Mouse (Mus musculus): ENCODE results near the gene Fam173b. TPM values are rescaled to one million over a fixed set of nuclear protein-coding genes. Genes with fewer than 3 reads are reported as not detected.
"Not testable (repeated sequence)": the region's sequence is repeated elsewhere in the genome, so short reads cannot be mapped to it uniquely, and the experiment has no call there.

Fam173b gene
- polyA plus RNA-seq, 1 experiment from 2014 or later: 16.2 TPM

DNA sequence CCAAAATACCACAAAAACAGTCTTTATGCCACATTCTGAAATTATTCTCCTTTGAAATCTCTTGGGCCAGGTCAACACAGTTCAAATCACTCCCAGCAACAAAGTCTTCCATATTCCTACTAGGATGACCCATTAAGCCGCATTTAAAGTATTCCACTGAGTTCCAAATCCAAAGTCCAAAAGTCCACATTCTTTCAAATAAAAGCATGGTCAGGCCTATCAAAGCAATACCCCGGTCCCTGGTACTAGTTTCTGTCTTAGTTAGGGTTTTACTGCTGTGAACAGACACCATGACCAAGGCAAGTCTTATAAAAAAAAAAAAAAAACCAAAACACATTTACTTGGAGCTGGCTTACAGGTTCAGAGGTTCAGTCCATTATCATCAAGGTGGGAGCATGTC is 20.6 kb upstream of the Fam173b start:
- H3K27me3 ChIP-seq (replicated peaks; ENCODE audit: control insufficient read depth, insufficient read depth, low read length); H3K9ac ChIP-seq (ENCODE audit: low read depth, low read length); H3K4me2 ChIP-seq (ENCODE audit: low read depth, low read length); H3K4me3 ChIP-seq (ENCODE audit: low read depth, low read length); DNase-seq (ENCODE audit: low spot score); H3K9me3 ChIP-seq (ENCODE audit: control insufficient read depth, low read length); H3K4me1 ChIP-seq (ENCODE audit: control insufficient read depth, insufficient read depth, low read length); H3K36me3 ChIP-seq (ENCODE audit: control insufficient read depth, insufficient read depth, low read length); ATAC-seq (ENCODE audit: low read depth); H3K27ac ChIP-seq (replicated peaks; ENCODE audit: low read depth, low read length): not testable (repeated sequence)
- WGBS: 90% methylated on average over 2 of the region's 2 CpGs

GRCm38 (mm10) chr15:31583304-31584085 is 18.2 kb upstream of the Fam173b start:
- Histone ChIP-seq H3K27me3 (replicated peaks; ENCODE audit: control insufficient read depth, insufficient read depth, low read length) (no peaks in the 10 kb centered on the region), H3K36me3 (ENCODE audit: control insufficient read depth, insufficient read depth, low read length) (no peaks in the 10 kb centered on the region), H3K4me1 (ENCODE audit: control insufficient read depth, insufficient read depth, low read length) (no peaks in the 10 kb centered on the region), H3K9me3 (ENCODE audit: control insufficient read depth, low read length) (no peaks in the 10 kb centered on the region), H3K4me2 (ENCODE audit: low read depth, low read length) (no peak overlapping the region), H3K27ac (replicated peaks; ENCODE audit: low read depth, low read length) (no peak overlapping the region), H3K9ac (ENCODE audit: low read depth, low read length) (no peak overlapping the region), H3K4me3 (ENCODE audit: low read depth, low read length) (no peak overlapping the region)
- ATAC-seq (ENCODE audit: low read depth): no peak
- WGBS: 91% methylated on average over 13 of the region's 13 CpGs
- no peak for DNase-seq (ENCODE audit: low spot score)

DNA sequence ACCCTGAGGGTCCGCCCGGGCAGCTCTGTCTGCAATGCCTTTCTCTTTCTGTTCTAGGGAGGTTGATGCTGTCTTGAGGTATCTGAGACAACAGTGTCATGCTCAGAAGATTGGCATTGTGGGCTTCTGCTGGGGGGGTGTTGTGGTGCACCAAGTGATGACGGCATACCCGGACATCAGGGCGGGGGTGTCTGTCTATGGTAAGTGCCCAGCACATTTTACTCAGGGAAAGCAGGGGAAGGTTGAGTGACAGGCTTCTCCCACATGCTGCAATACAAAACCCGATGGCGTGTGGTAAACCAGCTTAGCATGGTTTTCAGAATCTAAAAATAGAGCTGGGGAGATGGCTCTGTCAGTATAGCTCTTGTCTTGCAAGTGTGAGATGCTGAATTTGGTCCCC is 16.4 kb upstream of the Fam173b start:
- Histone ChIP-seq H3K27me3 (replicated peaks; ENCODE audit: control insufficient read depth, insufficient read depth, low read length) (no peaks in the 10 kb centered on the region), H3K9ac (ENCODE audit: low read depth, low read length) (no peak overlapping the region), H3K4me1 (ENCODE audit: control insufficient read depth, insufficient read depth, low read length) (no peaks in the 10 kb centered on the region), H3K27ac (replicated peaks; ENCODE audit: low read depth, low read length) (no peak overlapping the region), H3K4me2 (ENCODE audit: low read depth, low read length) (no peak overlapping the region), H3K36me3 (ENCODE audit: control insufficient read depth, insufficient read depth, low read length) (peaks cover 14% of the 10 kb centered on the region), H3K4me3 (ENCODE audit: low read depth, low read length) (no peak overlapping the region), H3K9me3 (ENCODE audit: control insufficient read depth, low read length) (no peaks in the 10 kb centered on the region)
- ATAC-seq (ENCODE audit: low read depth) (no peak), DNase-seq (ENCODE audit: low spot score) (peak; percentile 37)
- WGBS: 78% methylated on average over 7 of the region's 7 CpGs

DNA sequence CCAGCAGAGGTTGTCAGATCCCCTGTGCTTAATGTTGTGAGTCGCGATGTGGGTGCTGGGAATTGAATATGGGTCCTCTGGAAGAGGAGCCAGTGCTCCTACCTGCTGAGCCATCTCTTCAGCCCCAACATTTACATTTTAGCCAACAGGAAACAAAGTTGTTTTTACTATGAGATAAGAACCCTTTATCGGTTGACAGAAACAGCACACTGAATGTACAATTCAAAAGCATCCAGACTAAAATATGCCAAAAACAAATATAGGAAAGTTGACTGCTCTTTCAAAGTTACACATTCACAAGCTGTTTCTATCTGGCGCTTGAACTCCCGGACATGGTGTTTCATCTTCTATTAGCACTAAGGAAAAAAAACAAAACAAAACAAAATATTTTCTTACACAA is 15.6 kb upstream of the Fam173b start:
- WGBS: 88% methylated on average over 5 of the region's 5 CpGs
- no peak overlapping the region for H3K27ac ChIP-seq (replicated peaks; ENCODE audit: low read depth, low read length)
- no peak for DNase-seq (ENCODE audit: low spot score)
- no peak overlapping the region for H3K9ac ChIP-seq (ENCODE audit: low read depth, low read length)
- H3K27me3 ChIP-seq (replicated peaks; ENCODE audit: control insufficient read depth, insufficient read depth, low read length): no peaks in the 10 kb centered on the region
- H3K4me3 ChIP-seq (ENCODE audit: low read depth, low read length): no peak overlapping the region
- H3K9me3 ChIP-seq (ENCODE audit: control insufficient read depth, low read length): no peaks in the 10 kb centered on the region
- H3K4me2 ChIP-seq (ENCODE audit: low read depth, low read length): no peak overlapping the region
- H3K36me3 ChIP-seq (ENCODE audit: control insufficient read depth, insufficient read depth, low read length): peaks cover 22% of the 10 kb centered on the region
- no peaks in the 10 kb centered on the region for H3K4me1 ChIP-seq (ENCODE audit: control insufficient read depth, insufficient read depth, low read length)
- ATAC-seq (ENCODE audit: low read depth): no peak

DNA sequence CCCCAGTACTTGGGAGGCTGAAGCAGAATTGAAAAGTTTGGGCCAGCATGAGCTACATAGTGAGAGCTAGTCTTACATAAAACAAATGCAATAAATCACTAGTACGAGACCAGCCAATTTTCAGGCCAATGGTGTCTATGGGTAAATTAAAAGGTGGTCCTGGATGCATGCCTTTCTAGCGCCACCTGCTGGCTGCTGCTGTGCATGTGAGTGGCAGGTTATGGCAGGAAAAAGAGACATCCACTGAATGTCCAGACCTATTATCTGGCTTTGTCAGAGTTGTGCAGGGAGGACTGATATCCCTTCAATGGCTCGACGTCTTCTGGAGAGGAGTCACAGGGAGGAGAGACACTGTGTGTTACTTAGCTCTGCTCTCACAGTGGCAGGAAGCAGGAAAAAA is 15.1 kb upstream of the Fam173b start:
- Histone ChIP-seq H3K4me2 (ENCODE audit: low read depth, low read length) (no peak overlapping the region), H3K9me3 (ENCODE audit: control insufficient read depth, low read length) (no peaks in the 10 kb centered on the region), H3K36me3 (ENCODE audit: control insufficient read depth, insufficient read depth, low read length) (peaks cover 27% of the 10 kb centered on the region), H3K4me1 (ENCODE audit: control insufficient read depth, insufficient read depth, low read length) (no peaks in the 10 kb centered on the region), H3K27ac (replicated peaks; ENCODE audit: low read depth, low read length) (no peak overlapping the region), H3K4me3 (ENCODE audit: low read depth, low read length) (no peak overlapping the region), H3K9ac (ENCODE audit: low read depth, low read length) (no peak overlapping the region), H3K27me3 (replicated peaks; ENCODE audit: control insufficient read depth, insufficient read depth, low read length) (no peaks in the 10 kb centered on the region)
- peak; percentile 71 for ATAC-seq (ENCODE audit: low read depth)
- 7% methylated on average over 4 of the region's 4 CpGs for WGBS
- DNase-seq (ENCODE audit: low spot score): peak; percentile 90

- Histone ChIP-seq H3K36me3 (ENCODE audit: control insufficient read depth, insufficient read depth, low read length) (peaks cover 39% of the 10 kb centered on the region), H3K4me2 (ENCODE audit: low read depth, low read length) (no peak overlapping the region), H3K9ac (ENCODE audit: low read depth, low read length) (no peak overlapping the region), H3K4me3 (ENCODE audit: low read depth, low read length) (no peak overlapping the region), H3K9me3 (ENCODE audit: control insufficient read depth, low read length) (no peaks in the 10 kb centered on the region), H3K4me1 (ENCODE audit: control insufficient read depth, insufficient read depth, low read length) (no peaks in the 10 kb centered on the region), H3K27ac (replicated peaks; ENCODE audit: low read depth, low read length) (no peak overlapping the region), H3K27me3 (replicated peaks; ENCODE audit: control insufficient read depth, insufficient read depth, low read length) (no peaks in the 10 kb centered on the region)
- no peak for ATAC-seq (ENCODE audit: low read depth)
- no peak for DNase-seq (ENCODE audit: low spot score)
- WGBS: 64% methylated on average over 2 of the region's 2 CpGs
Observed at GRCm38 (mm10) chr15:31587789-31588188, 13.9 kb upstream of the Fam173b start.

DNA sequence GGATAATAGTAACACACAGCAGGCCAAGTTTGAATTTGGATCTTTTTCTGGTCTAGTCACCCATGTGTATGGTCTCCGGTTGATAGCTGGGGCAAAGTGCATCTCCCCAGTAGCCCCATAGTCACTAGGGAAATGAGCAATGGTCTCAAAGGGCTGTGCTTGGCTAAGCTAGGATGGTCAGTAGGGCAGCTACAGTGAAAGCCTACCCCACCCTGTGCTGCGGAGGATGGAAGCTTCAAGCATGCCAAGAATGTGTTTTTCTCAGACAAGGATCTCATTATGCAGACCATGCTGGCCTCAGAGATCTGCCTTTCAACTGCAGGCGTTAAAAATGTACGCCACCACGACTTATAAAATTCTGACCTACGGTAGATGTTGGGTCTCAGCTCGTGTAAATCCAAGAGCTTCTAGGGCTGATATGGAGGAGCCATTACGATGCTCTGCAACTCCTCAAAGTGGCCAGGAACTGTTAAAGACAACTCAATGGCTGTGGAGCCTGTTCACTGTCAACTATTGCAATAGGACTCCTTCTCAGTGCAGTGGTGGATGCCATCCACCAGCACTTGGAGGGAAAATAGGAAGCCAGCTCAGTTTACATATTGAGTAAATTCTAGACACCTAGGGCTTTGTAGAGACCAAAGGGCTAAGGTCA is 12.5 kb upstream of the Fam173b start:
- Histone ChIP-seq H3K27me3 (replicated peaks; ENCODE audit: control insufficient read depth, insufficient read depth, low read length) (no peaks in the 10 kb centered on the region), H3K36me3 (ENCODE audit: control insufficient read depth, insufficient read depth, low read length) (peaks cover 53% of the 10 kb centered on the region), H3K27ac (replicated peaks; ENCODE audit: low read depth, low read length) (peak overlapping the region; percentile 35; the same call in 1 of the 2 replicates), H3K4me2 (ENCODE audit: low read depth, low read length) (no peak overlapping the region), H3K9ac (ENCODE audit: low read depth, low read length) (no peak overlapping the region), H3K4me3 (ENCODE audit: low read depth, low read length) (no peak overlapping the region), H3K4me1 (ENCODE audit: control insufficient read depth, insufficient read depth, low read length) (no peaks in the 10 kb centered on the region), H3K9me3 (ENCODE audit: control insufficient read depth, low read length) (no peaks in the 10 kb centered on the region)
- peak; percentile 36 for DNase-seq (ENCODE audit: low spot score)
- ATAC-seq (ENCODE audit: low read depth): no peak
- 53% methylated on average over 8 of the region's 8 CpGs for WGBS

DNA sequence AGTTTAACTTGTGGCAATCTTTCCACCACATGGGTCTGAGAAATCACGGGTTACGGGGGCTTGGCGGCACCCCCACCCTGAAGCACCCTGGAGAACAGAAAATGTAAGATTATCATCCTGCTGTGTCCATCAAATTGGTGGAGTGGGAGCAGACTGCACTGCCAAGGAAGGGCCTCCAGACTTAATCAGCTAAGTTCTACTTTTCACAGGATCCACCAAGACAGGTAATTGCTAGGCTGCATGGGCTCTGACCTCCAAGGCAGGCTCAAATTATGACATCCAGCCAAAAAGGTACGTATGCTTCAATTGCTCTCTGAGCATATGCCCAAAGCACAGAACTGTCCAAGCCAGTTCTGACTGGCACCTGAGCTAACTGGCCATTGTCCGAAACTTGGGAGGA is 11.5 kb upstream of the Fam173b start:
- Histone ChIP-seq H3K4me3 (ENCODE audit: low read depth, low read length) (no peak overlapping the region), H3K9me3 (ENCODE audit: control insufficient read depth, low read length) (no peaks in the 10 kb centered on the region), H3K27me3 (replicated peaks; ENCODE audit: control insufficient read depth, insufficient read depth, low read length) (no peaks in the 10 kb centered on the region), H3K4me1 (ENCODE audit: control insufficient read depth, insufficient read depth, low read length) (no peaks in the 10 kb centered on the region), H3K36me3 (ENCODE audit: control insufficient read depth, insufficient read depth, low read length) (peaks cover 63% of the 10 kb centered on the region), H3K4me2 (ENCODE audit: low read depth, low read length) (no peak overlapping the region), H3K9ac (ENCODE audit: low read depth, low read length) (no peak overlapping the region), H3K27ac (replicated peaks; ENCODE audit: low read depth, low read length) (no peak overlapping the region)
- ATAC-seq (ENCODE audit: low read depth): no peak
- 90% methylated on average over 5 of the region's 5 CpGs for WGBS
- DNase-seq (ENCODE audit: low spot score): no peak

- Histone ChIP-seq H3K4me2 (ENCODE audit: low read depth, low read length) (no peak overlapping the region), H3K4me3 (ENCODE audit: low read depth, low read length) (no peak overlapping the region), H3K4me1 (ENCODE audit: control insufficient read depth, insufficient read depth, low read length) (no peaks in the 10 kb centered on the region), H3K27me3 (replicated peaks; ENCODE audit: control insufficient read depth, insufficient read depth, low read length) (no peaks in the 10 kb centered on the region), H3K9me3 (ENCODE audit: control insufficient read depth, low read length) (no peaks in the 10 kb centered on the region), H3K36me3 (ENCODE audit: control insufficient read depth, insufficient read depth, low read length) (peaks cover 84% of the 10 kb centered on the region), H3K27ac (replicated peaks; ENCODE audit: low read depth, low read length) (no peak overlapping the region), H3K9ac (ENCODE audit: low read depth, low read length) (no peak overlapping the region)
- DNase-seq (ENCODE audit: low spot score) (no peak), ATAC-seq (ENCODE audit: low read depth) (no peak)
- WGBS: 84% methylated on average over 8 of the region's 8 CpGs
Observed at GRCm38 (mm10) chr15:31592531-31592930, 9.1 kb upstream of the Fam173b start.

Measured in embryonic facial prominence, embryonic 14.5 days (tissue).